Mouse (Mus musculus): ENCODE results near the gene Rnf157. TPM values are rescaled to one million over a fixed set of nuclear protein-coding genes. Genes with fewer than 3 reads are reported as not detected.
"Not testable (repeated sequence)": the region's sequence is repeated elsewhere in the genome, so short reads cannot be mapped to it uniquely, and the experiment has no call there.

Rnf157 gene
- polyA plus RNA-seq, 1 experiment from 2014 or later = 16.8 TPM

DNA sequence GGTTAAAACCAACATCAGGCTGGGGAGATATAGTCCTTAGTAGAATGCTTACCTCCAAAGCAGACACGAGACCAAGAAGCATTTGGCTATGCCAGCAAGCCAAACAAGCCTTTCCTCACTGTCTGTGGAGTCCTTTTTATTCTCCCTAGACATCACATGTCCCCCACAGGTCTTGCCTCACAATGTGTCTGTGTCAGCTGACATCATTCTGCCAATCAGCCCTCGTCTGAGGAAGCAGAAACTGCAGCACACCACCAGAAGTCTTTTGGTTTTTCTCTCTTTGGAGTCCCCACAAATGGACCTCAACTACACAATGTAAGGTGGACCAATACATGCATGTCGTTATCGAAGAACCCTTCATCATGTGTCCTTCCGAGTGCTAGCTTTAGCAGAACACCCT is 4.2 kb upstream of the Rnf157 start:
- no peak overlapping the region for H3K4me3 ChIP-seq (ENCODE audit: low read depth, low read length)
- H3K9me3 ChIP-seq (ENCODE audit: low read depth, low read length) = no peaks in the 10 kb centered on the region
- H3K4me1 ChIP-seq (ENCODE audit: insufficient read depth) = 0 out of 2 replicates have a peak, but pooled peaks cover 12% of the 10 kb centered on the region
- no peak for DNase-seq
- no peak for TF ChIP-seq CTCF (IDR thresholded peaks at IDR 0.05; ENCODE audit: low read depth)
- H3K27me3 ChIP-seq (ENCODE audit: insufficient read depth, low read length) = no peaks in the 10 kb centered on the region
- H3K4me2 ChIP-seq = no peak overlapping the region
- WGBS = 91% methylated on average over 5 of the region's 5 CpGs
- H3K9ac ChIP-seq = no peak overlapping the region
- ATAC-seq (ENCODE audit: insufficient read depth) = no peak
- no peaks in the 10 kb centered on the region for H3K36me3 ChIP-seq (ENCODE audit: insufficient read depth)
- no peak overlapping the region for H3K27ac ChIP-seq (ENCODE audit: low read depth)

DNA sequence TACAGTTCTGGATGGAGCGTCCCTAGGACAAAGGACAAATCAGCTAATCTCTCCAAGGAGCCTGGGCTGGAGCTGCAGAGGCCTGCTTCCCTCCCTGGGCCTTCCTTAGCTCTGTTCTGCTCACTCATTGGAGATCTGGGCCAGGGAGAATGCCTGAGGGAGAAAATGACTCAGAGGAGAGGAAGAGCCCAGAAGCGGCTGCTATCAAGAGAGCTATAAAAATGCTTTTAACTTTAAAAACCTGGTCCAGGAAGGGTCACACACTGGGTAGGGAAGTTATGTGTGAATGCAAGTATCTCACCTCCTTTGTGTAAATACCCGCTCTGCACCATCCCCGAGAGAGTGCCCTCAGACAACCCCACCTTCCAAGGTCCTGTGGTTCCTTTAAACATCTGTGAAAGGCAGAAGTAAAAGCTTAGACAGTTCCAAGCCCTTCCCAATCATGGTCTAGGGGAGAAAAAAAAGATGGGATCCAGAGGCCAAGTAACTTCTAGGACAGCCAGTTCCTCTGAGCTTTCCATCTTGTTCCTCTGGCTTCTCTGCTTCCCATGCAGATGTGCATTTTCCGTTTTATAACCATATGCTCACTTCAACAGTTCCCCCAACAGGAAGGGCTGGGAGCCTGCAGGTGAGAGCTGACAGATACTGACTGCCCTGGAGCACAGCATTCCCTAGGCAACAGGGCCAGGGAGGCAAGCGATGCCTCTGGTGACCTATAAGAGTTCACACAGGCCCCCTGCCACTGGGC is 3.5 kb upstream of the Rnf157 start:
- Histone ChIP-seq H3K4me3 (ENCODE audit: low read depth, low read length) (no peak overlapping the region), H3K4me2 (no peak overlapping the region), H3K9me3 (ENCODE audit: low read depth, low read length) (no peaks in the 10 kb centered on the region), H3K9ac (no peak overlapping the region), H3K36me3 (ENCODE audit: insufficient read depth) (no peaks in the 10 kb centered on the region), H3K27ac (ENCODE audit: low read depth) (no peak overlapping the region), H3K4me1 (ENCODE audit: insufficient read depth) (0 out of 2 replicates have a peak, but pooled peaks cover 13% of the 10 kb centered on the region), H3K27me3 (ENCODE audit: insufficient read depth, low read length) (no peaks in the 10 kb centered on the region)
- 47% methylated on average over 6 of the region's 6 CpGs for WGBS
- ATAC-seq (ENCODE audit: insufficient read depth) = no peak
- TF ChIP-seq CTCF (IDR thresholded peaks at IDR 0.05; ENCODE audit: low read depth) = no peak
- DNase-seq = no peak

DNA sequence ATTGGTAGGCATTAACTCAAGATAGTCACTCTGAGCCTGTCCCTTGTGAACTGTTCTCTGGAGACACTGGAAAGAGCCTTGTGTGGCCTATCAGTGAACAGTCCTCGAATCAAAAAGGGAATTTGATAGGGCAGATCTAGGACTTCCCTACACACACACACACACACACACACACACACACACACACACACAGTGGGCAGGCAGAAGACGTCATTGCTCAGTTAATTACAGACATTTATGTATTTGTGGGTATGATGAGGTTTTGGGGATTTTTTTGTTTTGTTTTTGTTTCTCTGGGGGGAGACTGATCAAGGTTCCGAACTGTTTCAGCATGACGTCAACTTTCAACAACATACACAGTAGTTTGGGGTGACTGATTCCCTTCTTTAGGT is 795 bp upstream of the Rnf157 start:
- ATAC-seq (ENCODE audit: insufficient read depth) = no peak
- no peak for TF ChIP-seq CTCF (IDR thresholded peaks at IDR 0.05; ENCODE audit: low read depth)
- Histone ChIP-seq H3K9me3 (ENCODE audit: low read depth, low read length) (no peaks in the 10 kb centered on the region), H3K36me3 (ENCODE audit: insufficient read depth) (no peaks in the 10 kb centered on the region), H3K4me2 (peak overlapping the region; percentile 100), H3K27ac (ENCODE audit: low read depth) (no peak overlapping the region), H3K27me3 (ENCODE audit: insufficient read depth, low read length) (no peaks in the 10 kb centered on the region), H3K4me1 (ENCODE audit: insufficient read depth) (0 out of 2 replicates have a peak, but pooled peaks cover 12% of the 10 kb centered on the region), H3K9ac (no peak overlapping the region), H3K4me3 (ENCODE audit: low read depth, low read length) (peak overlapping the region; percentile 76; the same call in 1 of the 2 replicates)
- DNase-seq = no peak
- WGBS = 66% methylated on average over 4 of the region's 4 CpGs

DNA sequence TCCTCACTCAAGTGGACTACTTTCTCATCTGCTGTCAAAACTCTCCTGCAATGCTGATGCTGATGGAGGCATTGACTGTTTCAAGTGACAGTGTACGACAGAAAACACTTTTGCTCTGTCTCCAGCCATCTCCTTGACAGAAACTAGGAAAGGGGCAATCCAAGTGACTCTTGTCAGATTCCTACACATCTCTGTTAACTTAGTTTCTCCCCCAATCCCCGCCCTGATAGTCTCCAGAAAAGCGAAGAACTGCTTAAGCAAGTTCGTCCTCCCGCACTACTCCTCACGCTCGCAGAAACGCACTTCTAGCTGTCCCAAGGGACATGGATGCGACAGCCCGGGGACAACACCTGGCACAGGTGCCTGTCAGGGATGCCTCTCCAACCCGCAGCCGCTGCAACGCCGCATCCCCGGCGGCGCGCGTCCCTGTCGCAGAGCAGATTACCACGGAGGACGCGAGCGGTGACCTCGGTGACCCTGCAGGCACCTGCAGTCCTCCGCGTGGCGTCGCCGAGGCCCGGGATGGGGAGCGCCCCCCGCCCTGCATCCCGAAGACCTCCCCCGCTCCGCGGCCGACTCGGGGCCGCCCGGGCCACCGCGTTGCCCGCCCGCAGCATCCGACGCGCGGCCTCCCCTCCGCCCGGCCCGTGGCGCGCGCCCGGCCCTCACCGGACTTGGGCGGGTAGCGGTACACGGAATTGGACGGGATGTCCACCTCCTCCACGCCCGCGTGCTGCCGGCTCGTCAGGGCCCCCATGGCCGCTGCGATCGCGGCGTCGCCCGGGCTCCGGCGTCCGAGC is 604 bp downstream of the Rnf157 start:
- H3K4me3 ChIP-seq (ENCODE audit: low read depth, low read length) = peak overlapping the region; percentile 76
- H3K4me2 ChIP-seq = peak overlapping the region; percentile 100
- DNase-seq (peak; percentile 30), ATAC-seq (ENCODE audit: insufficient read depth) (peak; percentile 44)
- no peaks in the 10 kb centered on the region for H3K9me3 ChIP-seq (ENCODE audit: low read depth, low read length)
- peak overlapping the region; percentile 65; the same call in 1 of the 2 replicates for H3K27ac ChIP-seq (ENCODE audit: low read depth)
- H3K4me1 ChIP-seq (ENCODE audit: insufficient read depth) = 0 out of 2 replicates have a peak, but pooled peaks cover 5% of the 10 kb centered on the region
- 1% methylated on average over 66 of the region's 76 CpGs for WGBS
- TF ChIP-seq CTCF (IDR thresholded peaks at IDR 0.05; ENCODE audit: low read depth) = no peak
- peak overlapping the region; percentile 77 for H3K9ac ChIP-seq
- H3K27me3 ChIP-seq (ENCODE audit: insufficient read depth, low read length) = no peaks in the 10 kb centered on the region
- no peaks in the 10 kb centered on the region for H3K36me3 ChIP-seq (ENCODE audit: insufficient read depth)

DNA sequence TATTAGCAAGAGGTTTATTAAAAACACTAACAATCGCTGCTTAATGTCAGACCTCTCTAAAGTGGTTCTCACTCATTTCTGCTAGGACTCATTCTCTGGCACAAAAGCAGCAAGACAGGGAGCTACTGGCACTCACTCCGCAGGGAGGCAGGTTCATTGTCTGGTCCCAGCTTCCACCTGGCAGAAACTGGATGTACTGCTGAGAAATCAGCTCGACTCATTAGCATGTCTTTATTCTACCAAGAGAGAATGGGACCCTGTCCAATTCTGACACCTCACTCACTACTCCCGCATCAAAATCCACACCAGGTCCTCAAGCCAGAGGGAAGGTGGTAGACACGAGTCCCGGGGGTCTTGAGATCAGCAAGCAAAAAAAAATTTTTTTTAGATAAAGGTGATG is 1.2 kb downstream of the Rnf157 start:
- Histone ChIP-seq H3K27ac (ENCODE audit: low read depth) (no peak overlapping the region), H3K4me2 (peak overlapping the region; percentile 100), H3K36me3 (ENCODE audit: insufficient read depth) (0 out of 2 replicates have a peak, but pooled peaks cover 2% of the 10 kb centered on the region), H3K9me3 (ENCODE audit: low read depth, low read length) (no peaks in the 10 kb centered on the region), H3K4me3 (ENCODE audit: low read depth, low read length) (peak overlapping the region; percentile 76), H3K4me1 (ENCODE audit: insufficient read depth) (0 out of 2 replicates have a peak, but pooled peaks cover 5% of the 10 kb centered on the region), H3K9ac (no peak overlapping the region), H3K27me3 (ENCODE audit: insufficient read depth, low read length) (no peaks in the 10 kb centered on the region)
- WGBS = 21% methylated on average over 6 of the region's 6 CpGs
- TF ChIP-seq CTCF (IDR thresholded peaks at IDR 0.05; ENCODE audit: low read depth) = no peak
- ATAC-seq (ENCODE audit: insufficient read depth) (no peak), DNase-seq (no peak)

DNA sequence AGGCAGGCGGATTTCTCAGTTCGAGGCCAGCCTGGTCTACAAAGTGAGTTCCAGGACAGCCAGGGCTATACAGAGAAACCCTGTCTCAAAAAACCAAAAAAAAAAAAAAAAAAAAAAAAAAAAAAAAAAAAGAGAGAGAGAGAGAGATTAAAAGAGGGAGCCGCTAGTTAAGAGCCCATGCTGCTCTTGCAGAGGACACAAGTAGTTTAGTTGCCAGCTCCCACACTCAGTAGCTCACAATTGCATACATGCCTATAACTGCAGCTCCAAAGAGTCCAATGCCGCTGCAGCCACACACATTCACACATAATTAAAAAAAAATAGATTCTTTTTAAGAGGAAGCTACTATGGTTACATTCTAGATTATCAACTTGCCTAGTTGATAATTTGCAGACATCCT is 2.4 kb downstream of the Rnf157 start:
- DNase-seq; ATAC-seq (ENCODE audit: insufficient read depth); H3K4me1 ChIP-seq (ENCODE audit: insufficient read depth); H3K27ac ChIP-seq (ENCODE audit: low read depth); H3K36me3 ChIP-seq (ENCODE audit: insufficient read depth); H3K4me3 ChIP-seq (ENCODE audit: low read depth, low read length); H3K4me2 ChIP-seq; H3K27me3 ChIP-seq (ENCODE audit: insufficient read depth, low read length); H3K9ac ChIP-seq; H3K9me3 ChIP-seq (ENCODE audit: low read depth, low read length): not testable (repeated sequence)
- 84% methylated on average over 4 of the region's 4 CpGs for WGBS

DNA sequence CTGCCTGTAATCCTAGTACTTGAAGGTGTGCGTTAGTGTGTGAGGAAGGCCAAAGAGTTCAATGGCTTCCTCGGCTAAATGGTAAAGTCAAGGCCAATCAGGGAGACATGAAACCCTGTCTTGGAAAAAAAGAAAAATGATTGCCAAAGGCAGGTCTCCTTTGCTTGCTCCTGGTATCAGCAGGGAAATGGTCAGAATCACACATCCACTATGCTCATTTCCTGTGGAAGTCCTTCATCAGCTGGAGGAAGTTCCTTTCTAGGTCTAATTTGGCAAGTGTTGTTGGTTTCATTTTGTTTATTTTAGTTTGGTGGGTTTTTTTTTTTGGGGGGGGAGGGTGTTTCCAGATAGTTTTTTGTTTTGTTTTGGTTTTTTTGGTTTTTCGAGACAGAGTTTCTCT is 3.8 kb downstream of the Rnf157 start:
- DNase-seq = peak; percentile 30

More for the DNA sequence above, 3.8 kb downstream of the Rnf157 start:
- Histone ChIP-seq H3K9ac (no peak overlapping the region), H3K4me1 (ENCODE audit: insufficient read depth) (0 out of 2 replicates have a peak, but pooled peaks cover 5% of the 10 kb centered on the region), H3K36me3 (ENCODE audit: insufficient read depth) (0 out of 2 replicates have a peak, but pooled peaks cover 5% of the 10 kb centered on the region), H3K27ac (ENCODE audit: low read depth) (no peak overlapping the region), H3K27me3 (ENCODE audit: insufficient read depth, low read length) (no peaks in the 10 kb centered on the region), H3K4me3 (ENCODE audit: low read depth, low read length) (no peak overlapping the region), H3K4me2 (no peak overlapping the region), H3K9me3 (ENCODE audit: low read depth, low read length) (no peaks in the 10 kb centered on the region)
- no peak for TF ChIP-seq CTCF (IDR thresholded peaks at IDR 0.05; ENCODE audit: low read depth)
- WGBS = 76% methylated on average over 3 of the region's 3 CpGs
- no peak for ATAC-seq (ENCODE audit: insufficient read depth)

All from lung, embryonic 14.5 days (tissue).